Mouse (Mus musculus): Measurements from ENCODE around the gene Rbm4.

DNA sequence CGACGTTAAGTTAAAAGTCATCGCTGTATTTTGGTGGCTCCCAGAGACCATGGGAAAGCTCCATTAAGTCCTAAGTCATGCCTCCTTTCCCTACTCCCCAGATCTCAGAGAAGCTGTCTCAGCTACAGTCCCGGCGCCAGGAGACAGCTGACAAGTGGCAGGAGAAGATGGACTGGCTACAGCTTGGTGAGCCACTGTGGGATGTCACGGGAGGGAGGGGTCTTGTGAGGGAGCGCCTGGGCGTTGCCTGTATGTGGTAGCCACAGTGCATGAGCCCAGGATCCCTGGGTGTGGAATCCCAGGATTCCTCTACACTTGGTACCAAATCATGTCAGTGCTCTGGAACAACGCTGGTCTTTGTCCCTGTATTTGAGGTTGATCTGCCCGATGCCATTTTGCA lies 45.2 kb downstream of the Rbm4 start:
- no peak for TF ChIP-seq CTCF (IDR thresholded peaks at IDR 0.05; ENCODE audit: insufficient read depth, low read depth, low read length)
- no peak for TF ChIP-seq POLR2A (IDR thresholded peaks at IDR 0.05; ENCODE audit: insufficient read depth, low read depth, low read length)
